Mouse (Mus musculus) myocyte (in vitro differentiated cells): Measurements from ENCODE around the gene Duoxa2. TPM values are rescaled to one million over a fixed set of nuclear protein-coding genes. Genes with fewer than 3 reads are reported as not detected.

Source experiments
- H3K27me3 ChIP-seq: one replicate; pipeline ENCODE4 v1.6.1; 2011; ENCODE audit not compliant: control insufficient read depth, insufficient read depth, insufficient read length
- H3K36me3 ChIP-seq: one replicate; pipeline ENCODE4 v1.6.1; 2011; ENCODE audit not compliant: control insufficient read depth, insufficient read depth
- H3K4me2 ChIP-seq: one replicate; pipeline ENCODE4 v1.6.1; 2011; ENCODE audit warnings: low read depth, control low read depth
- H3K4me3 ChIP-seq: one replicate; pipeline ENCODE4 v1.5.1; 2011; ENCODE audit warnings: mild to moderate bottlenecking, control low read depth, moderate library complexity
- H3K79me2 ChIP-seq: one replicate; pipeline ENCODE4 v1.6.1; 2011; ENCODE audit not compliant: control insufficient read depth, insufficient read depth
- H3ac ChIP-seq: one replicate; pipeline ENCODE4 v1.6.1; 2011; ENCODE audit not compliant: control insufficient read depth, insufficient read length
- CEBPB ChIP-seq: IDR thresholded peaks from 2 replicates; pipeline ENCODE4 v1.6.1; 2011; ENCODE audit warnings: mild to moderate bottlenecking, moderate library complexity; ENCODE audit not compliant: poor library complexity, insufficient read depth, severe bottlenecking
- E2F4 ChIP-seq: IDR thresholded peaks from one replicate; pipeline ENCODE4 v1.6.1; 2011; ENCODE audit warnings: mild to moderate bottlenecking, control low read depth, moderate library complexity; ENCODE audit not compliant: insufficient read depth
- MAX ChIP-seq: IDR thresholded peaks from one replicate; pipeline ENCODE4 v1.6.1; 2011; ENCODE audit warnings: low read depth, mild to moderate bottlenecking, control low read depth
- MYOD1 ChIP-seq, 3 experiments: IDR thresholded peaks; one replicate each; pipeline ENCODE4 v1.6.1; 2011; ENCODE audit warnings: control low read depth in 2 of 3, low read depth in 2 of 3, mild to moderate bottlenecking in 2 of 3, moderate library complexity in 1 of 3; ENCODE audit not compliant: insufficient read length in 2 of 3, control insufficient read depth in 1 of 3
- MYOG ChIP-seq, 3 experiments: IDR thresholded peaks; one replicate each; pipeline ENCODE4 v1.6.1; 2011; ENCODE audit warnings: control low read depth in 2 of 3, low read depth in 2 of 3, mild to moderate bottlenecking in 2 of 3; ENCODE audit not compliant: insufficient read length in 2 of 3, control insufficient read depth in 1 of 3, insufficient read depth in 1 of 3
- POLR2A ChIP-seq: IDR thresholded peaks from one replicate; pipeline ENCODE4 v1.6.1; 2011; ENCODE audit warnings: low read depth, mild to moderate bottlenecking, control low read depth, moderate library complexity; ENCODE audit not compliant: insufficient read length
- POLR2AphosphoS2 ChIP-seq: IDR thresholded peaks from one replicate; pipeline ENCODE4 v1.6.1; 2011; ENCODE audit warnings: low read depth, control low read depth; ENCODE audit not compliant: insufficient read length
- REST ChIP-seq: IDR thresholded peaks from one replicate; pipeline ENCODE4 v1.6.1; 2011; ENCODE audit warnings: mild to moderate bottlenecking, control low read depth, moderate library complexity; ENCODE audit not compliant: insufficient read depth, insufficient read length
- SRF ChIP-seq: IDR thresholded peaks from one replicate; pipeline ENCODE4 v1.6.1; 2011; ENCODE audit warnings: low read depth; ENCODE audit not compliant: control insufficient read depth, insufficient read length
- TCF12 ChIP-seq: IDR thresholded peaks from one replicate; pipeline ENCODE4 v1.6.1; 2011; ENCODE audit warnings: mild to moderate bottlenecking, control low read depth; ENCODE audit not compliant: poor library complexity, insufficient read depth, severe bottlenecking
- TCF3 ChIP-seq: IDR thresholded peaks from one replicate; pipeline ENCODE4 v1.6.1; 2011; ENCODE audit warnings: low read depth, control low read depth; ENCODE audit not compliant: insufficient read length
- USF1 ChIP-seq: IDR thresholded peaks from one replicate; pipeline ENCODE4 v1.6.1; 2011; ENCODE audit warnings: low read depth, mild to moderate bottlenecking, control low read depth, moderate library complexity
- polyA plus RNA-seq: library from polyadenylated mRNA; unstranded; fragments of >200 nt; fragmentation: generic; extraction: Trizol; gene quantifications from one replicate; pipeline ENCODE4 v1.2.1, GENCODE M21; 2012; ENCODE audit warnings: missing spikeins

Duoxa2 gene
- polyA plus RNA-seq, 1 experiment = not detected

GRCm38 (mm10) chr2:122351156-122351930 lies 52.6 kb downstream of the Duoxa2 start:
- no peaks in the 10 kb centered on the region for H3K27me3 ChIP-seq
- H3K4me2 ChIP-seq = no peak overlapping the region

DNA sequence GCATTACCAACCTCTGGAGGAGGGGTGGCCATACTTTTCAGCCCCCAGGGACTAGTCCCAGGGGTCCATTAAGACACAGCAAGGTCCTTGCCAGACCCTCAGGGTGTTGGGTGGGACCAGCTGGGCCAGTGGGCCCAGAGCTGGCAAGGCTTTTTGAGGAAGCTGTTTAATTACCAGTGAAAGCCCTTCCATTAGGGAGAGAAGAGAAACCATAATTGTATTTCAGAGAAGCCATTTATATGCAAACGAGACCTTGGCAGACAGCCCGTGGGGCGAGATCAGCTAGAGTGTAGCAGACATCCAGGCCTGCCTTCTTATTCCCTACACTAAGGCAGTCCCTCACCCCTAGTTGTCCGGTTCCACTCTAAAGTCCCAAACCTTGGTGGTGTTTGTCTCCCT lies 53.2 kb downstream of the Duoxa2 start:
- H3K36me3 ChIP-seq = peaks cover 10% of the 10 kb centered on the region
- no peaks in the 10 kb centered on the region for H3K27me3 ChIP-seq
- H3ac ChIP-seq = no peak overlapping the region
- H3K79me2 ChIP-seq = no peaks in the 10 kb centered on the region
- no peak overlapping the region for H3K4me3 ChIP-seq
- TF ChIP-seq TCF3 (no peak), E2F4 (no peak), MYOD1 (IDR thresholded peaks at IDR 0.05; ENCODE audit: control insufficient read depth in 1 of 3, insufficient read length in 2 of 3, low read depth in 2 of 3) (no peak), CEBPB (no peak), SRF (no peak), REST (no peak), MYOG (IDR thresholded peaks at IDR 0.05; ENCODE audit: control insufficient read depth in 1 of 3, insufficient read depth in 1 of 3, insufficient read length in 2 of 3, low read depth in 2 of 3) (no peak), POLR2A (no peak), POLR2AphosphoS2 (no peak), TCF12 (no peak), USF1 (no peak), MAX (no peak)
- H3K4me2 ChIP-seq = no peak overlapping the region

More at GRCm38 (mm10) chr2:122351156-122351930, 52.6 kb downstream of the Duoxa2 start:
- Histone ChIP-seq H3K79me2 (no peaks in the 10 kb centered on the region), H3K36me3 (peaks cover 10% of the 10 kb centered on the region), H3K4me3 (no peak overlapping the region), H3ac (no peak overlapping the region)
- no peak for TF ChIP-seq USF1
- TF ChIP-seq TCF12 = no peak
- no peak for TF ChIP-seq MYOD1 (IDR thresholded peaks at IDR 0.05; ENCODE audit: control insufficient read depth in 1 of 3, insufficient read length in 2 of 3, low read depth in 2 of 3)
- no peak for TF ChIP-seq SRF
- TF ChIP-seq REST = no peak

Other genes with a start within 250 kb of the Duoxa2 start
- gene Spg11, start 180.5 kb upstream of the Duoxa2 start, polyA plus RNA-seq = 5.8 TPM
- gene B2m, start 151.2 kb upstream of the Duoxa2 start, polyA plus RNA-seq = 321 TPM
- 0.04 TPM for gene Trim69, start 138.2 kb upstream of the Duoxa2 start, polyA plus RNA-seq
- gene Patl2, start 112.7 kb upstream of the Duoxa2 start, polyA plus RNA-seq = 0.07 TPM
- gene Terb2, start 112.6 kb upstream of the Duoxa2 start, polyA plus RNA-seq = not detected
- gene Sord, start 64.2 kb upstream of the Duoxa2 start, polyA plus RNA-seq = 18.5 TPM
- 0.12 TPM for gene Duox2, start 451 bp upstream of the Duoxa2 start, polyA plus RNA-seq
- 2.6 TPM for gene Duoxa1, start 14.8 kb downstream of the Duoxa2 start, polyA plus RNA-seq
- gene Duox1, start 16.8 kb downstream of the Duoxa2 start, polyA plus RNA-seq = 0.10 TPM
- gene Shf, start 70.3 kb downstream of the Duoxa2 start, polyA plus RNA-seq = 48.5 TPM
- gene Slc28a2, start 127.6 kb downstream of the Duoxa2 start, polyA plus RNA-seq = not detected
- gene Gm14085, start 186.0 kb downstream of the Duoxa2 start, polyA plus RNA-seq = not detected